Mouse (Mus musculus): ENCODE measurements around the gene Camk2g.
"Not testable (repeated sequence)": the region's sequence is repeated elsewhere in the genome, so short reads cannot be mapped to it uniquely, and the experiment has no call there.

Gene Camk2g

DNA sequence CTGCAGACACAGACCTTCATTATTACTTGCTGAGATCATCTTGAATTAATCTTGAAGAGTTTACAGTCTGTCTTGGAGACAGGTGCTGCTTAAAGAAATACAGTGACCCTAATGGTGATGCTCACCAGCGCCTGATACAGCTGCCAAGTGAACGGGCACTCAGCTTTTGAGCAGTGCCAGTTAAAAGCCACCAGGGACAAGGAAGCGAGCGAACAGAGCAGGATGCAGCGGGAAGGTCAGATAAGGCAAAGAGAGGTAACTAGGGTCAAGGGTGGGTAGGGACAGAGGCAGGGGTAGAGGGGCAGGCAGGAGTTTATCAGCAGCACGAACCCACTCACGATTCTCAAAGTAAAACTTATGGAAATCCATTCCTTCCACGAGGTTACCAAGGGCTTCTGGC, 55.4 kb downstream of the Camk2g start:
- no peak for DNase-seq (ENCODE audit: low read depth, low spot score)

DNA sequence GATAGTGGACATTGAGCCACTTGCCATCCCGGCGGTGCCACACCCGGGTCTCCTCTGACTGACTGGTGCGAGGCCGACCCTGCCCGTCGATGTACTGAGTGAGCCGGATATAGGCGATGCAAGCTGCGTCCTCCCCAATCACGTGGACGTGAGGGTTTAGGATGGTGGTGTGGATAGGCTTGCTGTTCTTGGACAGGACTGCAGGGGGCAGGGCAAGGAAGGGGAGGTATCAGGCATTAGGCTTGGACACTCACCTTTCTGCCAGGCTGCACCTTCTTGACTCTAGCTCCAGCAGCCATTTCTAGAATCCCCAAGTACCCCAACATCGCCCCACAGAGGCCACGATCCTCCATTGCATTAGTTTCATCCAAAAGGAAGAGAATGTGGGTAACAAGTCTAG, 56.6 kb downstream of the Camk2g start:
- peak; percentile 95 for DNase-seq (ENCODE audit: low read depth, low spot score)

DNA sequence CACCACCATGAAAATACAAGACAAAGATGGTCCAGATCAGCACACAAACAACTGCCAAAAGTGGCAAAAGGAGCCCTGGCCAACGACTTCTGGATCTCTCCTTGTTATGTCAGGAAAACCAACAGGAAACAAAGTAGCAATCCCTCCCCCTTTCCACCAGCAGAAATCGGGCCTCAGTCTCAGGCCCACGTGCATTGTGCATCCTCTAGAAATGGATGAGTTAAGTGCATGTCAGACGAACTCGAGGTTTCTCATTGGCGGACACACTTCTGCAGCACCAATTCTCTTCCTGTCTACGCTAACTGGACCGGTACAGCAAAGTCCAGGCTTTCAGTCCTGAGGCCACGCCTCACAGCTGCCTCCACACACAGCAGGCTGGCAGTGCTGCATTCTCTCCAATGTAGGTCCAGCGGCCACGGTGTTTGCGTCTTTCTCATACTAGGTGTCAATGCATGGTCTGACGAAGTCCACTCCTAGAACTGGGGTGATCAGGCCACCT, 57.9 kb downstream of the Camk2g start:
- no peak for DNase-seq (ENCODE audit: low read depth, low spot score)

DNA sequence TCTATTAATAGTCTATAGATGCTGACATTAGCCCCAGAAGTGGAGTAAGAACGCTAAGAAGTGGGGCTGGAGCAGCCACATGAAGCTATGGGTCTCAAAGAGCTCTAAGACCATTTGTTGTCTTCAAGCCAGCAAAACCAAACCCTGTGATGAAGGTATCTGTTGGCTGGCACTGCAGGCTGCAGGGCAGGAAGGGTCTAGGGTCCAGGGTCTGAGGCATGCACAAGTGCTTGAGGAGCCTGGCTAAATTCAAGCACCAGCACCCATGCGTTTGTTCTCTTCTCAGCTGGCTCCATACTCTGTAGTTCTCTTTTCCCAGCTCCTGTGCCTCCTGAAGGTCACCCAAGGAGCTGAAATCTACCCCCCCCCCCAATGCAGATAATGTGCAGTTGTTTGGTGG, 58.8 kb downstream of the Camk2g start:
- no peak for DNase-seq (ENCODE audit: low read depth, low spot score)

DNA sequence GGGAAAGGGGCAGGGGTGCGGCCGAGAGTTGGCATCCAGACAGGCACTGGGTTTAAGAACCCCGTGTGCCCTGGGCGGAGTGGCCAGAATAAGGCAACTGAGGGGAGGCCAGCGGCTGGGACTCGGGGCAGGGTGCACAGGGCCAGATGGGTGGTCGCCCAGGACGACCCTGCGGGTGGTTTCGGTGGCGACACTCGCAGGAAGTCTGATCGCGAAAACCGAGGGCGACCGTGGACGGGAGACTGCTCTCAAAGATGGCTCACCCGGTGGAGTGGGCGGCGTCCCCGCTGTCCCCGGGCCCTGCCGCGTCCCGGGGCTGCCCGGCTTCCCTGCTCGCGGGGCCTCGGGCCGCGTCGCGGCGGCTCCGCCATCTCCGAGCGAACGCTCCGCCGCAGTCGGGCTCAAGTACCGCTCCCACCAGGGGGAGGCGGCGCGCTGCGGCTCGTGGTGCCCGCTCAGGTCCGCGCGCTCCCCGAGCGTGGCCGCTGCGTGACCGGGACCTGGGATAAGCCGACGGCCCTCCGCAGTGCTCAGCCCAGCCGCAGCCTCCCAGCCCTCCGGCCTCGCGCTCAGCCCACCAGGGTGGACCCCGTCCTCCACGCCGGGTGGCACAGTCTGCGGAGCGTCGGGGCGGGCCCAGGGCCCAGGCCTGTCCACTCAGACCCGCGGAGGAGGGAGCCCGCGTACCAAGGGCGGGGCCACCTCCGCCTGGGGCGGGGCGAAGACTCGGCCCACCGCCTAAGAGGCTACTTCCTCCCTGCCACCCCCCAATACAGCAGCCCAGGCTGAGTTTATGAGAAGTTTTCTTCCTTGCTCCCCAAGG, 59.7 kb downstream of the Camk2g start, which contains the start of gene Ndst2:
Gene Ndst2, minus strand, starts transcription at position 611 of the 823 bp plus-strand sequence.
- DNase-seq (ENCODE audit: low read depth, low spot score): peak; percentile 45

- DNase-seq (ENCODE audit: low read depth, low spot score): no peak
These were observed 60.6 kb downstream of the Camk2g start for GRCm38 (mm10) chr14:20733041-20733951.

- no peak for DNase-seq (ENCODE audit: low read depth, low spot score)
These were observed 62.9 kb downstream of the Camk2g start for GRCm38 (mm10) chr14:20730853-20731602.

DNA sequence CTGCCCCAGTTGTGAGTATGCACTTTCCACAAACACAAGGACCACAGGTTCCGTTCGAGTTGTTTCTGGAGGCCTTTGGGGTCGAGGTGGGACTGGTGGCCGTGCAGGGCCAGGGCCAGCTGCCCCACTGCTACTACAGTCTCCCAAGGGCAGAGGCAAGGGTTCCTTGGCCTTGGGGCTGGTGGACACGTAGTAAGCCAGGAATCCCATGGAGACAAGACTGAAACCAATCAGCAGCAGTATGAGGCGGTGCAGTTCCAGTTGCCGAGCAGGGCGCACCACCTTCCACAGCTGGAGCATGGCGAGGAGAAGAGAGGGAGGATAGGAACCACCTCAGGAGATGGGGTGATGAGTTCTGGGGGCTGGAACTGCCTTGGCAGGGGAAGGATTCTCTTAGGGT, 64.0 kb downstream of the Camk2g start:
- DNase-seq (ENCODE audit: low read depth, low spot score): no peak

DNA sequence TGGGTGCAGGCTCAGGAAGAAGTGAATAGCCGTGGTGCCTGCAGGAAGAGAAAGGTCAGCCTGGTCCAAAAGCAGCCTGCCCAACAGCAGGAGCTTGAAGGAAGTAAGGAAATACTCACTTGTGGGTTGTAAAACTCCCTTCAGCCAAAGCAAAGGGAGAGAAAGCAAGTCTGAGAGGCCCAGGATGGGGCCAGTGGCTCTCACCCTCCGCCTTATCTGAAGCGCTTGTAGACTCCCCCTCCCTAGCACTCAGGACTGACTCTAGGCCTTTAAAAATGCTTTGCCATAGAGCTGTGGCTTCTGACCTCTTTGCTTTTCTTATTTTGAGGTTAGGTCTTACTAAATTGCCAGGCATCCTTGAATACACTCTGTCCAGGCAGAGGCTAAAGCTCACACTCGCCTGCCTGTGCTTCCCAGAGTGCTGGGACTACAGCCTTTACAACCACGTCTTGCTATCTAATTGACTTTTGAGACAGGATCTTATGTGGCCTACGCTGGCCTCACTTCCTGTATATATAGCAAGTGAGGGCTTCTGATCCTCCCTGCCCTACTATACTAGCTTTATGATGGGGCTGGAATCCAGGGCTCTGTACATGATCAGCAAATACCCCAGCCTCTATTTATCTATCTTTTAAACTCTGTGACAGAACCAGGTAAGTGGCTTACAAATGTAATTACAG, 68.1 kb downstream of the Camk2g start:
- DNase-seq (ENCODE audit: low read depth, low spot score): no peak

- DNase-seq (ENCODE audit: low read depth, low spot score): peak; percentile 37
These were observed 69.8 kb downstream of the Camk2g start for GRCm38 (mm10) chr14:20724043-20724442.

DNA sequence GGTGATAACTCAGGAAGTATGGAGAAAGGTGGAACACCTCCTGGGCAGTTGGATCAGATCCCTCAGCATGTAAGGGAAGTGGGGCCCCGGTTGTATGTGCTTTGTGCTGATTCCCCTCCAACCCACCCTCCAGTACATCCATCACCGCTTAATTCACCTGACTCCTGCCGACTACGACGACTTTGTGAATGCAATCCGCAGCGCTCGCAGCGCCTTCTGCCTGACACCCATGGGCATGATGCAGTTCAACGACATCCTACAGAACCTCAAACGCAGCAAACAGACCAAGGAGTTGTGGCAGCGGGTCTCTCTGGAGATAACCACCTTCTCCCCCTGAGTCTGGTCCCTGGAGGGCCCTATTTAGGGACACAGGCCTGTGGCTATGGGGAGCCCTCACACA, 70.9 kb downstream of the Camk2g start:
- DNase-seq (ENCODE audit: low read depth, low spot score): no peak

GRCm38 (mm10) chr14:20721371-20721770, 72.5 kb downstream of the Camk2g start:
- no peak for DNase-seq (ENCODE audit: low read depth, low spot score)

DNA sequence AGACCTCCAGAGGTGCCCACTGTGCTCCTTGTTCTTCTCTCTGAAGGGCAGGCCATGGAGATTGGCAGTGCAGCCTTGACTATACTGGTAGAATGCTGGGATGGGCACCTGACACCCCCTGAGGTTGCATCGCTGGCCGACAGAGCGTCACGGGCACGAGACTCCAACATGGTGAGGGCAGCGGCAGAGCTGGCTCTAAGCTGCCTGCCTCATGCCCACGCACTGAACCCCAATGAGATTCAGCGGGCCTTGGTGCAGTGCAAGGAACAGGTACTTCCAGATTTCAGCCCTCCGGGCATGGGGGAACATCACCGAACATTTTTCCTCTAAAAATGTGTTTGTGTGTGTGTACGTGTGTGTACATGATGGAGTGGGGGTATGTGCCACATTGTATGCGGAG, 74.1 kb downstream of the Camk2g start:
- no peak for DNase-seq (ENCODE audit: low read depth, low spot score)

DNA sequence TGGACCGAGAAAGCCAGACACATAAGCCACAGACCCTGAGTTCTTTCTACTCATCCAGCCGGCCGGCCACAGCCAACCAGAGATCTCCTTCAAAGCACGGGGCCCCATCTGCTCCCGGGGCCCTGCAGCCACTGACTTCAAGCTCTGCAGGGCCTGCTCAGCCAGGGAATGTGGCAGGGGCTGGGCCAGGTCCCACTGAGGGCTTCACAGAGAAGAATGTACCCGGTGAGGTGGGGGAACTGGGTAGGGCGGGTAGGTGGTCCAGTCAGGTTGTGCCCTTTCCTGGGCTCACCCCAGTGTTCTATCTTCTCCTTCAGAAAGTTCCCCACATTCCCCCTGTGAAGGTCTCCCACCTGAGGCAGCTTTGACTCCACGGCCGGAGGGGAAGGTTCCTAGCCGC, 75.4 kb downstream of the Camk2g start:
- no peak for DNase-seq (ENCODE audit: low read depth, low spot score)

- no peak for DNase-seq (ENCODE audit: low read depth, low spot score)
These were observed 80.1 kb downstream of the Camk2g start for GRCm38 (mm10) chr14:20713832-20714231.

DNA sequence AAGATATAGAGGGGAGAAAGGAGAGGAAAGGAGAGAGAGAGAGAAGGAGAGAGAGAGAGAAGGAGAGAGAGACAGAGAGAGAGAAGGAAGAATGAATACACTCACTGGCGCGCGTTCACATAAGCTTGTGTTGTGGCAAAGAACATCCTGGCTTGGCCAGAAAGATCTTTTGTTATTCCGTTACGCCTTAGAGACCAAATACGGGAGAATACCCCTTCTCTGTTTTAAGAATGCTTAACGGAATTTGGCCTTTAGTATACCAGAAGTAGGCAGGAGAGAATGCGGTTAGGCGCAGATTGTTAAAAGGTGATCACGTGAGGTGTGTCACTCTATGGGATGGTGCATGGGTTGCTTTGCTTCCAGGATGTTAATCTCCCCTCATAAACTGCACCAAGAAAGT, 85.6 kb downstream of the Camk2g start:
- DNase-seq (ENCODE audit: low read depth, low spot score): no peak

- DNase-seq (ENCODE audit: low read depth, low spot score): peak; percentile 56
These were observed 86.4 kb downstream of the Camk2g start, which contains the start of gene Zswim8 for GRCm38 (mm10) chr14:20707201-20708190. Zswim8 (plus strand) TSS chr14:20707552.

GRCm38 (mm10) chr14:20703461-20703860, 90.4 kb downstream of the Camk2g start:
- not testable (repeated sequence) for DNase-seq (ENCODE audit: low read depth, low spot score)

- DNase-seq (ENCODE audit: low read depth, low spot score): peak; percentile 89
These were observed 91.0 kb downstream of the Camk2g start, which contains the start of gene Chchd1 for GRCm38 (mm10) chr14:20702741-20703381. Chchd1 (plus strand) TSS chr14:20703006.

All from ES-CJ7 (cell line).